Mouse (Mus musculus): ENCODE measurements at regions not wholly inside any gene's neighbourhood (a gene's known extent, or its start where the extent isn't known, plus 50 kb on each side); places are given as distances from the start of the nearest gene placed in this dataset.

- no peaks in the 10 kb centered on the region for H3K36me3 ChIP-seq
- no peaks in the 10 kb centered on the region for H3K27me3 ChIP-seq (replicated peaks)
- no peaks in the 10 kb centered on the region for H3K9me3 ChIP-seq
- H3K27ac ChIP-seq = 0 out of 2 replicates have a peak overlapping the region, but pooled peaks have one; percentile 19
- H3K4me1 ChIP-seq = no peaks in the 10 kb centered on the region
- H3K9ac ChIP-seq = no peak overlapping the region
- H3K4me2 ChIP-seq = no peak overlapping the region
- H3K4me3 ChIP-seq (replicated peaks) = no peak overlapping the region
- ATAC-seq (ENCODE audit: insufficient read depth, low FRiP score, low read depth) = no peak
- WGBS = 59% methylated on average over 6 of the region's 6 CpGs
Measured at GRCm38 (mm10) chr17:68120744-68121143, 116.8 kb upstream of the Arhgap28 start.

GRCm38 (mm10) chr17:68134373-68134772, 130.5 kb upstream of the Arhgap28 start:
- ATAC-seq (ENCODE audit: insufficient read depth, low FRiP score, low read depth) = no peak
- no peak overlapping the region for H3K9ac ChIP-seq
- no peaks in the 10 kb centered on the region for H3K36me3 ChIP-seq
- no peaks in the 10 kb centered on the region for H3K9me3 ChIP-seq
- WGBS = 63% methylated on average over 10 of the region's 10 CpGs
- H3K4me1 ChIP-seq = no peaks in the 10 kb centered on the region
- no peak overlapping the region for H3K4me2 ChIP-seq
- no peaks in the 10 kb centered on the region for H3K27me3 ChIP-seq (replicated peaks)
- H3K27ac ChIP-seq = no peak overlapping the region
- no peak overlapping the region for H3K4me3 ChIP-seq (replicated peaks)

- Histone ChIP-seq H3K27me3 (replicated peaks) (no peaks in the 10 kb centered on the region), H3K4me3 (replicated peaks) (no peak overlapping the region), H3K9ac (no peak overlapping the region), H3K4me1 (no peaks in the 10 kb centered on the region), H3K9me3 (no peaks in the 10 kb centered on the region), H3K36me3 (no peaks in the 10 kb centered on the region), H3K4me2 (no peak overlapping the region), H3K27ac (no peak overlapping the region)
- 50% methylated on average over 5 of the region's 5 CpGs for WGBS
- no peak for ATAC-seq (ENCODE audit: insufficient read depth, low FRiP score, low read depth)
Measured at GRCm38 (mm10) chr17:68135436-68135835, 131.5 kb upstream of the Arhgap28 start.

- no peak overlapping the region for H3K4me2 ChIP-seq
- 86% methylated on average over 7 of the region's 7 CpGs for WGBS
- H3K4me3 ChIP-seq (replicated peaks) = no peak overlapping the region
- no peaks in the 10 kb centered on the region for H3K36me3 ChIP-seq
- no peaks in the 10 kb centered on the region for H3K4me1 ChIP-seq
- no peak overlapping the region for H3K27ac ChIP-seq
- no peaks in the 10 kb centered on the region for H3K27me3 ChIP-seq (replicated peaks)
- no peaks in the 10 kb centered on the region for H3K9me3 ChIP-seq
- ATAC-seq (ENCODE audit: insufficient read depth, low FRiP score, low read depth) = no peak
- H3K9ac ChIP-seq = no peak overlapping the region
Measured at GRCm38 (mm10) chr17:68143307-68143706, 130.3 kb upstream of the L3mbtl4 start.

GRCm38 (mm10) chr17:68149237-68149792, 124.3 kb upstream of the L3mbtl4 start:
- H3K9ac ChIP-seq = no peak overlapping the region
- H3K4me2 ChIP-seq = no peak overlapping the region
- no peak overlapping the region for H3K4me3 ChIP-seq (replicated peaks)
- H3K27me3 ChIP-seq (replicated peaks) = no peaks in the 10 kb centered on the region
- H3K9me3 ChIP-seq = no peaks in the 10 kb centered on the region
- no peak for ATAC-seq (ENCODE audit: insufficient read depth, low FRiP score, low read depth)
- H3K4me1 ChIP-seq = no peaks in the 10 kb centered on the region
- H3K27ac ChIP-seq = no peak overlapping the region
- no peaks in the 10 kb centered on the region for H3K36me3 ChIP-seq
- 88% methylated on average over 10 of the region's 10 CpGs for WGBS

- Histone ChIP-seq H3K27ac (no peak overlapping the region), H3K4me2 (no peak overlapping the region), H3K4me1 (no peaks in the 10 kb centered on the region), H3K9me3 (no peaks in the 10 kb centered on the region), H3K27me3 (replicated peaks) (no peaks in the 10 kb centered on the region), H3K36me3 (no peaks in the 10 kb centered on the region), H3K9ac (no peak overlapping the region), H3K4me3 (replicated peaks) (no peak overlapping the region)
- WGBS = 87% methylated on average over 11 of the region's 11 CpGs
- ATAC-seq (ENCODE audit: insufficient read depth, low FRiP score, low read depth) = no peak
Measured at GRCm38 (mm10) chr17:68152438-68153120, 121.0 kb upstream of the L3mbtl4 start.

- no peak for ATAC-seq (ENCODE audit: insufficient read depth, low FRiP score, low read depth)
- WGBS = 87% methylated on average over 4 of the region's 4 CpGs
- no peak overlapping the region for H3K27ac ChIP-seq
- H3K9ac ChIP-seq = no peak overlapping the region
- H3K27me3 ChIP-seq (replicated peaks) = no peaks in the 10 kb centered on the region
- no peaks in the 10 kb centered on the region for H3K9me3 ChIP-seq
- no peaks in the 10 kb centered on the region for H3K4me1 ChIP-seq
- H3K36me3 ChIP-seq = no peaks in the 10 kb centered on the region
- H3K4me2 ChIP-seq = no peak overlapping the region
- H3K4me3 ChIP-seq (replicated peaks) = no peak overlapping the region
Measured at GRCm38 (mm10) chr17:68154879-68155278, 118.7 kb upstream of the L3mbtl4 start.

GRCm38 (mm10) chr17:68158172-68158651, 115.4 kb upstream of the L3mbtl4 start:
- no peaks in the 10 kb centered on the region for H3K36me3 ChIP-seq
- no peak overlapping the region for H3K4me2 ChIP-seq
- no peak overlapping the region for H3K4me3 ChIP-seq (replicated peaks)
- peak; percentile 86 for ATAC-seq (ENCODE audit: insufficient read depth, low FRiP score, low read depth)
- no peaks in the 10 kb centered on the region for H3K27me3 ChIP-seq (replicated peaks)
- no peak overlapping the region for H3K9ac ChIP-seq
- H3K4me1 ChIP-seq = no peaks in the 10 kb centered on the region
- no peaks in the 10 kb centered on the region for H3K9me3 ChIP-seq
- H3K27ac ChIP-seq = peak overlapping the region; percentile 86
- 42% methylated on average over 13 of the region's 13 CpGs for WGBS

- Histone ChIP-seq H3K27me3 (replicated peaks) (no peaks in the 10 kb centered on the region), H3K36me3 (no peaks in the 10 kb centered on the region)
- WGBS = 61% methylated on average over 2 of the region's 2 CpGs
Measured at GRCm38 (mm10) chr17:68161107-68161506, 112.5 kb upstream of the L3mbtl4 start.

GRCm38 (mm10) chr17:68163545-68163944, 110.1 kb upstream of the L3mbtl4 start:
- Histone ChIP-seq H3K36me3 (no peaks in the 10 kb centered on the region), H3K9me3 (no peaks in the 10 kb centered on the region), H3K4me2 (no peak overlapping the region), H3K4me1 (peaks cover 10% of the 10 kb centered on the region), H3K4me3 (replicated peaks) (no peak overlapping the region), H3K27me3 (replicated peaks) (no peaks in the 10 kb centered on the region), H3K27ac (peak overlapping the region; percentile 31; the same call in 1 of the 2 replicates), H3K9ac (no peak overlapping the region)
- ATAC-seq (ENCODE audit: insufficient read depth, low FRiP score, low read depth) = no peak
- 31% methylated on average over 4 of the region's 4 CpGs for WGBS

More at GRCm38 (mm10) chr17:68161107-68161506, 112.5 kb upstream of the L3mbtl4 start:
- no peak for ATAC-seq (ENCODE audit: insufficient read depth, low FRiP score, low read depth)
- H3K9ac ChIP-seq = no peak overlapping the region
- H3K4me3 ChIP-seq (replicated peaks) = no peak overlapping the region
- H3K9me3 ChIP-seq = no peaks in the 10 kb centered on the region
- H3K4me1 ChIP-seq = peaks cover 10% of the 10 kb centered on the region
- no peak overlapping the region for H3K4me2 ChIP-seq
- H3K27ac ChIP-seq = no peak overlapping the region

- H3K4me1 ChIP-seq = peaks cover 10% of the 10 kb centered on the region
- WGBS = 58% methylated on average over 2 of the region's 2 CpGs
- no peak for ATAC-seq (ENCODE audit: insufficient read depth, low FRiP score, low read depth)
- H3K27ac ChIP-seq = peak overlapping the region; percentile 23
- H3K36me3 ChIP-seq = no peaks in the 10 kb centered on the region
- no peaks in the 10 kb centered on the region for H3K27me3 ChIP-seq (replicated peaks)
- H3K9me3 ChIP-seq = no peaks in the 10 kb centered on the region
- no peak overlapping the region for H3K4me3 ChIP-seq (replicated peaks)
- H3K4me2 ChIP-seq = no peak overlapping the region
- H3K9ac ChIP-seq = no peak overlapping the region
Measured at GRCm38 (mm10) chr17:68164666-68165065, 108.9 kb upstream of the L3mbtl4 start.

- no peak overlapping the region for H3K9ac ChIP-seq
- WGBS = 35% methylated on average over 15 of the region's 15 CpGs
- H3K4me1 ChIP-seq = peaks cover 10% of the 10 kb centered on the region
- ATAC-seq (ENCODE audit: insufficient read depth, low FRiP score, low read depth) = 0 out of 2 replicates have a peak, but pooled peaks have one; percentile 35
- H3K27ac ChIP-seq = peak overlapping the region; percentile 37
- no peak overlapping the region for H3K4me2 ChIP-seq
- H3K36me3 ChIP-seq = no peaks in the 10 kb centered on the region
- no peaks in the 10 kb centered on the region for H3K9me3 ChIP-seq
- H3K27me3 ChIP-seq (replicated peaks) = no peaks in the 10 kb centered on the region
- no peak overlapping the region for H3K4me3 ChIP-seq (replicated peaks)
Measured at GRCm38 (mm10) chr17:68165171-68165825, 108.3 kb upstream of the L3mbtl4 start.
